Mouse (Mus musculus) embryonic facial prominence, embryonic 12.5 days (tissue): ENCODE measurements around the gene F2rl2. TPM values are rescaled to one million over a fixed set of nuclear protein-coding genes. Genes with fewer than 3 reads are reported as not detected.

Experiments
- ATAC-seq: fragments of 200-750 bp; cut with Nextera tagmentation; 2 replicates; pipeline ENCODE4 v1.8.0; 2017; ENCODE audit not compliant: insufficient number of reproducible peaks, insufficient read depth, low FRiP score, low TSS enrichment
- H3K27ac ChIP-seq: fragments of 300-500 bp; sonication (generic); 2 replicates; pipeline ENCODE4 v1.5.1; 2016; ENCODE audit warnings: mild to moderate bottlenecking
- H3K27me3 ChIP-seq: fragments of 300-500 bp; sonication (generic); 2 replicates; pipeline ENCODE4 v1.6.1; 2016; ENCODE audit warnings: mild to moderate bottlenecking, moderate library complexity
- H3K36me3 ChIP-seq: fragments of 300-500 bp; sonication (generic); 2 replicates; pipeline ENCODE4 v1.6.1; 2016; ENCODE audit warnings: mild to moderate bottlenecking
- H3K4me1 ChIP-seq: fragments of 300-500 bp; sonication (generic); 2 replicates; pipeline ENCODE4 v1.6.1; 2016
- H3K4me2 ChIP-seq: fragments of 300-500 bp; sonication (generic); replicated peaks from 2 replicates; pipeline ENCODE4 v1.6.1; 2016; ENCODE audit warnings: mild to moderate bottlenecking, moderate library complexity
- H3K4me3 ChIP-seq: fragments of 300-500 bp; sonication (generic); 2 replicates; pipeline ENCODE4 v1.5.1; 2016; ENCODE audit warnings: mild to moderate bottlenecking
- H3K9ac ChIP-seq: fragments of 300-500 bp; sonication (generic); 2 replicates; pipeline ENCODE4 v1.6.1; 2016; ENCODE audit warnings: mild to moderate bottlenecking, moderate library complexity
- H3K9me3 ChIP-seq: fragments of 300-500 bp; sonication (generic); 2 replicates; pipeline ENCODE4 v1.6.1; 2016; ENCODE audit warnings: mild to moderate bottlenecking, moderate library complexity
- WGBS: fragments of 180-500 bp; shearing (Covaris S2); methylation state at CpG from one replicate; pipeline ENCODE4 v1.1.7; 2016; 5-methylcytosine and 5-hydroxymethylcytosine counted together
- polyA plus RNA-seq: library from polyadenylated mRNA; unstranded; fragments of >200 nt; fragmentation: Nextera tagmentation; extraction: Ambion mirVana; gene quantifications from 2 replicates; pipeline ENCODE4 v1.2.1, GENCODE M21; 2016

Gene F2rl2
- polyA plus RNA-seq, 1 experiment from 2014 or later, result 1.2 TPM

- no peak for ATAC-seq
- WGBS, result 92% methylated on average over 5 of the region's 5 CpGs
Observed at GRCm38 (mm10) chr13:95670534-95670933, 26.1 kb upstream of the F2rl2 start.

GRCm38 (mm10) chr13:95671108-95671897, 25.4 kb upstream of the F2rl2 start:
- WGBS, result 85% methylated on average over 9 of the region's 9 CpGs
- H3K27ac ChIP-seq, result no peak overlapping the region
- ATAC-seq, result no peak

More at GRCm38 (mm10) chr13:95670534-95670933, 26.1 kb upstream of the F2rl2 start:
- Histone ChIP-seq H3K27ac (no peak overlapping the region), H3K4me3 (no peak overlapping the region), H3K4me2 (no peak overlapping the region), H3K9ac (no peak overlapping the region), H3K27me3 (no peaks in the 10 kb centered on the region), H3K4me1 (no peaks in the 10 kb centered on the region), H3K9me3 (no peaks in the 10 kb centered on the region), H3K36me3 (peaks cover 25% of the 10 kb centered on the region)

GRCm38 (mm10) chr13:95672372-95672771, 24.3 kb upstream of the F2rl2 start:
- ATAC-seq, result no peak
- Histone ChIP-seq H3K4me3 (no peak overlapping the region), H3K9me3 (no peaks in the 10 kb centered on the region), H3K4me1 (no peaks in the 10 kb centered on the region), H3K36me3 (peaks cover 25% of the 10 kb centered on the region), H3K27ac (no peak overlapping the region), H3K9ac (no peak overlapping the region), H3K27me3 (no peaks in the 10 kb centered on the region), H3K4me2 (no peak overlapping the region)
- WGBS, result 93% methylated on average over 7 of the region's 7 CpGs

More at GRCm38 (mm10) chr13:95671108-95671897, 25.4 kb upstream of the F2rl2 start:
- no peaks in the 10 kb centered on the region for H3K27me3 ChIP-seq
- no peak overlapping the region for H3K9ac ChIP-seq
- H3K4me2 ChIP-seq, result no peak overlapping the region
- no peaks in the 10 kb centered on the region for H3K4me1 ChIP-seq
- H3K9me3 ChIP-seq, result no peaks in the 10 kb centered on the region
- H3K36me3 ChIP-seq, result peaks cover 25% of the 10 kb centered on the region
- no peak overlapping the region for H3K4me3 ChIP-seq

- no peak for ATAC-seq
- WGBS, result 81% methylated on average over 5 of the region's 5 CpGs
Observed at GRCm38 (mm10) chr13:95679078-95679477, 17.6 kb upstream of the F2rl2 start.

GRCm38 (mm10) chr13:95679491-95679941, 17.1 kb upstream of the F2rl2 start:
- no peak overlapping the region for H3K4me3 ChIP-seq
- no peaks in the 10 kb centered on the region for H3K4me1 ChIP-seq
- 86% methylated on average over 4 of the region's 4 CpGs for WGBS
- peaks cover 7% of the 10 kb centered on the region; the same call in 1 of the 2 replicates for H3K36me3 ChIP-seq
- ATAC-seq, result no peak
- no peaks in the 10 kb centered on the region for H3K9me3 ChIP-seq
- no peak overlapping the region for H3K27ac ChIP-seq
- no peak overlapping the region for H3K9ac ChIP-seq
- H3K4me2 ChIP-seq, result no peak overlapping the region
- H3K27me3 ChIP-seq, result no peaks in the 10 kb centered on the region

More at GRCm38 (mm10) chr13:95679078-95679477, 17.6 kb upstream of the F2rl2 start:
- Histone ChIP-seq H3K9me3 (no peaks in the 10 kb centered on the region), H3K4me1 (no peaks in the 10 kb centered on the region), H3K4me3 (no peak overlapping the region), H3K36me3 (peaks cover 7% of the 10 kb centered on the region; the same call in 1 of the 2 replicates), H3K27me3 (no peaks in the 10 kb centered on the region), H3K4me2 (no peak overlapping the region), H3K27ac (no peak overlapping the region), H3K9ac (no peak overlapping the region)

GRCm38 (mm10) chr13:95684656-95685244, 11.9 kb upstream of the F2rl2 start:
- H3K9me3 ChIP-seq, result no peaks in the 10 kb centered on the region
- no peak overlapping the region for H3K27ac ChIP-seq
- H3K9ac ChIP-seq, result no peak overlapping the region
- WGBS, result 90% methylated on average over 9 of the region's 9 CpGs
- H3K4me1 ChIP-seq, result no peaks in the 10 kb centered on the region
- H3K4me3 ChIP-seq, result no peak overlapping the region
- peaks cover 7% of the 10 kb centered on the region; the same call in 1 of the 2 replicates for H3K36me3 ChIP-seq
- H3K4me2 ChIP-seq, result no peak overlapping the region
- ATAC-seq, result no peak
- H3K27me3 ChIP-seq, result no peaks in the 10 kb centered on the region

- WGBS, result 65% methylated on average over 5 of the region's 5 CpGs
- no peak for ATAC-seq
Observed at GRCm38 (mm10) chr13:95685736-95686135, 10.9 kb upstream of the F2rl2 start.

GRCm38 (mm10) chr13:95688576-95688975, 8.1 kb upstream of the F2rl2 start:
- Histone ChIP-seq H3K27ac (no peak overlapping the region), H3K9me3 (no peaks in the 10 kb centered on the region), H3K27me3 (no peaks in the 10 kb centered on the region), H3K4me1 (0 out of 2 replicates have a peak, but pooled peaks cover 2% of the 10 kb centered on the region), H3K9ac (no peak overlapping the region), H3K4me3 (no peak overlapping the region), H3K4me2 (no peak overlapping the region), H3K36me3 (no peaks in the 10 kb centered on the region)
- 84% methylated on average over 1 of the region's 1 CpGs for WGBS
- no peak for ATAC-seq

More at GRCm38 (mm10) chr13:95685736-95686135, 10.9 kb upstream of the F2rl2 start:
- H3K27ac ChIP-seq, result no peak overlapping the region
- H3K9ac ChIP-seq, result no peak overlapping the region
- H3K27me3 ChIP-seq, result no peaks in the 10 kb centered on the region
- peaks cover 7% of the 10 kb centered on the region; the same call in 1 of the 2 replicates for H3K36me3 ChIP-seq
- no peak overlapping the region for H3K4me2 ChIP-seq
- H3K4me3 ChIP-seq, result no peak overlapping the region
- H3K4me1 ChIP-seq, result no peaks in the 10 kb centered on the region
- no peaks in the 10 kb centered on the region for H3K9me3 ChIP-seq

GRCm38 (mm10) chr13:95692201-95692600, 4.5 kb upstream of the F2rl2 start:
- no peaks in the 10 kb centered on the region for H3K36me3 ChIP-seq
- H3K4me2 ChIP-seq, result no peak overlapping the region
- no peak overlapping the region for H3K27ac ChIP-seq
- H3K4me3 ChIP-seq, result no peak overlapping the region
- H3K27me3 ChIP-seq, result no peaks in the 10 kb centered on the region
- ATAC-seq, result no peak
- WGBS, result 73% methylated on average over 8 of the region's 8 CpGs
- H3K9me3 ChIP-seq, result no peaks in the 10 kb centered on the region
- H3K4me1 ChIP-seq, result 0 out of 2 replicates have a peak, but pooled peaks cover 2% of the 10 kb centered on the region
- H3K9ac ChIP-seq, result no peak overlapping the region

- Histone ChIP-seq H3K4me2 (no peak overlapping the region), H3K9me3 (no peaks in the 10 kb centered on the region), H3K36me3 (no peaks in the 10 kb centered on the region), H3K27me3 (no peaks in the 10 kb centered on the region), H3K9ac (no peak overlapping the region), H3K4me3 (no peak overlapping the region), H3K27ac (no peak overlapping the region), H3K4me1 (0 out of 2 replicates have a peak, but pooled peaks cover 2% of the 10 kb centered on the region)
- ATAC-seq, result no peak
- WGBS, result 94% methylated on average over 9 of the region's 9 CpGs
Observed at GRCm38 (mm10) chr13:95696120-95696653, 466 bp upstream of the F2rl2 start.

- no peaks in the 10 kb centered on the region for H3K4me1 ChIP-seq
- no peak overlapping the region for H3K9ac ChIP-seq
- no peak for ATAC-seq
- no peak overlapping the region for H3K4me2 ChIP-seq
- H3K27ac ChIP-seq, result no peak overlapping the region
- no peaks in the 10 kb centered on the region for H3K9me3 ChIP-seq
- H3K27me3 ChIP-seq, result no peaks in the 10 kb centered on the region
- 62% methylated on average over 6 of the region's 6 CpGs for WGBS
- H3K4me3 ChIP-seq, result no peak overlapping the region
- H3K36me3 ChIP-seq, result no peaks in the 10 kb centered on the region; the same call in 1 of the 2 replicates
Observed at GRCm38 (mm10) chr13:95697874-95698273, 1.2 kb downstream of the F2rl2 start.
